Mouse (Mus musculus) G1E (cell line): ENCODE data around the gene Pgam1. TPM values are rescaled to one million over a fixed set of nuclear protein-coding genes. Genes with fewer than 3 reads are reported as not detected.

ENCODE experiments used
- ATAC-seq: 2 replicates; pipeline ENCODE4 v1.8.0; 2016; ENCODE audit warnings: mild to moderate bottlenecking; ENCODE audit not compliant: insufficient number of reproducible peaks, poor library complexity, low FRiP score, severe bottlenecking; ENCODE audit errors: extremely low read depth
- DNase-seq: peaks from one replicate; pipeline ENCODE4 v3.0.0; 2012; ENCODE audit warnings: low spot score
- H3K27me3 ChIP-seq: 2 replicates; pipeline ENCODE4 v1.6.1; 2012; ENCODE audit warnings: mild to moderate bottlenecking, low read length, inconsistent platforms; ENCODE audit not compliant: insufficient read depth
- H3K36me3 ChIP-seq: replicated peaks from 2 replicates; pipeline ENCODE3; 2012; ENCODE audit warnings: mild to moderate bottlenecking, inconsistent platforms
- H3K4me1 ChIP-seq: 2 replicates; pipeline ENCODE4 v1.6.1; 2012; ENCODE audit warnings: low read depth, low read length, inconsistent platforms, mixed read lengths; ENCODE audit not compliant: insufficient read depth
- H3K4me3 ChIP-seq: 2 replicates; pipeline ENCODE4 v1.5.1; 2012; ENCODE audit warnings: low read depth, mild to moderate bottlenecking, inconsistent platforms, low read length, moderate library complexity, mixed read lengths
- H3K9me3 ChIP-seq: replicated peaks from 2 replicates; pipeline ENCODE4 v1.6.1; 2012; ENCODE audit warnings: inconsistent platforms
- CTCF ChIP-seq: IDR thresholded peaks from 2 replicates; pipeline ENCODE4 v1.5.1; 2012; ENCODE audit warnings: low read depth, low read length, inconsistent platforms, mixed read lengths
- GATA1 ChIP-seq: IDR thresholded peaks from 2 replicates; pipeline ENCODE4 v1.6.1; 2012; ENCODE audit warnings: borderline replicate concordance, low read length, inconsistent platforms, mixed read lengths
- GATA2 ChIP-seq: IDR thresholded peaks from 2 replicates; pipeline ENCODE4 v1.6.1; 2012; ENCODE audit warnings: low read depth, low read length, inconsistent platforms, borderline replicate concordance
- POLR2AphosphoS5 ChIP-seq: IDR thresholded peaks from 2 replicates; pipeline ENCODE4 v1.6.1; 2012; ENCODE audit warnings: low read depth, low read length, inconsistent platforms; ENCODE audit not compliant: insufficient replicate concordance
- TAL1 ChIP-seq: conservative IDR thresholded peaks from 2 replicates; pipeline ENCODE4 v1.6.1; 2012; ENCODE audit warnings: low read depth, low read length, inconsistent platforms, mixed read lengths
- polyA plus RNA-seq: library from polyadenylated mRNA; stranded (reverse); fragments of >175 nt; gene quantifications from 2 replicates; pipeline ENCODE4 v1.2.3, GENCODE M21; 2012
- total RNA-seq, 2 experiments: library from RNA; stranded (forward) in 1 of 2; stranded (reverse) in 1 of 2; fragments of 200-1000 nt in 1 of 2; fragments of >200 nt in 1 of 2; fragmentation: Nextera tagmentation in 1 of 2; gene quantifications; 2 replicates each; pipeline ENCODE4 v1.2.3; 2014 to 2017

The Pgam1 gene
- total and polyA plus RNA-seq, 3 experiments = 501 to 922 (median 600) TPM

- Histone ChIP-seq H3K4me3 (no peak overlapping the region), H3K27me3 (no peaks in the 10 kb centered on the region; the same call in 1 of the 2 replicates), H3K4me1 (peaks cover 25% of the 10 kb centered on the region), H3K9me3 (no peaks in the 10 kb centered on the region), H3K36me3 (peaks cover 98% of the 10 kb centered on the region)
- DNase-seq = no peak
- ATAC-seq = no peak
- TF ChIP-seq GATA2 (no peak), GATA1 (no peak), POLR2AphosphoS5 (no peak), TAL1 (no peak), CTCF (no peak)
Observed at GRCm38 (mm10) chr19:41883882-41884281, 27.8 kb upstream of the Pgam1 start.

GRCm38 (mm10) chr19:41888191-41888590, 23.5 kb upstream of the Pgam1 start:
- Histone ChIP-seq H3K4me1 (peaks cover 38% of the 10 kb centered on the region), H3K9me3 (no peaks in the 10 kb centered on the region), H3K4me3 (no peak overlapping the region), H3K27me3 (no peaks in the 10 kb centered on the region; the same call in 1 of the 2 replicates), H3K36me3 (peaks cover 95% of the 10 kb centered on the region)
- DNase-seq (peak; percentile 26), ATAC-seq (peak; percentile 40)
- TF ChIP-seq TAL1 (peak; percentile 53), POLR2AphosphoS5 (no peak)

GRCm38 (mm10) chr19:41894959-41895358, 16.8 kb upstream of the Pgam1 start:
- DNase-seq = no peak
- H3K4me1 ChIP-seq = peaks cover 42% of the 10 kb centered on the region

GRCm38 (mm10) chr19:41895460-41896318, 16.0 kb upstream of the Pgam1 start, which contains the start of gene Rrp12:
Gene Rrp12 (minus strand): TSS chr19:41896173.
- Histone ChIP-seq H3K4me1 (peaks cover 45% of the 10 kb centered on the region), H3K9me3 (no peaks in the 10 kb centered on the region), H3K36me3 (peaks cover 35% of the 10 kb centered on the region), H3K4me3 (peak within 1 kb of the TSS; percentile 80), H3K27me3 (no peaks in the 10 kb centered on the region)
- ATAC-seq (peak; percentile 82), DNase-seq (peak; percentile 86)
- TF ChIP-seq GATA1 (no peak), POLR2AphosphoS5 (no peak)

More at GRCm38 (mm10) chr19:41894959-41895358, 16.8 kb upstream of the Pgam1 start:
- Histone ChIP-seq H3K9me3 (no peaks in the 10 kb centered on the region), H3K4me3 (peak overlapping the region; percentile 80), H3K27me3 (no peaks in the 10 kb centered on the region), H3K36me3 (peaks cover 42% of the 10 kb centered on the region)
- no peak for TF ChIP-seq GATA1
- TF ChIP-seq CTCF = no peak
- no peak for TF ChIP-seq GATA2
- TF ChIP-seq POLR2AphosphoS5 = no peak
- TF ChIP-seq TAL1 = no peak
- peak; percentile 32; the same call in 1 of the 2 replicates for ATAC-seq

GRCm38 (mm10) chr19:41896319-41896711, 15.4 kb upstream of the Pgam1 start:
- H3K4me1 ChIP-seq = peaks cover 50% of the 10 kb centered on the region
- peak overlapping the region; percentile 80 for H3K4me3 ChIP-seq
- no peak for ATAC-seq
- no peaks in the 10 kb centered on the region for H3K9me3 ChIP-seq
- H3K36me3 ChIP-seq = peaks cover 30% of the 10 kb centered on the region
- no peak for DNase-seq
- no peaks in the 10 kb centered on the region for H3K27me3 ChIP-seq
- TF ChIP-seq CTCF (no peak), GATA1 (no peak), TAL1 (no peak), POLR2AphosphoS5 (no peak), GATA2 (no peak)

- no peaks in the 10 kb centered on the region for H3K9me3 ChIP-seq
- ATAC-seq (no peak), DNase-seq (no peak)
- TF ChIP-seq CTCF (peak; percentile 54), POLR2AphosphoS5 (no peak)
- H3K27me3 ChIP-seq = no peaks in the 10 kb centered on the region
- H3K36me3 ChIP-seq = peaks cover 7% of the 10 kb centered on the region
- H3K4me1 ChIP-seq = peaks cover 45% of the 10 kb centered on the region
- no peak overlapping the region for H3K4me3 ChIP-seq
Observed at GRCm38 (mm10) chr19:41898860-41899259, 12.9 kb upstream of the Pgam1 start.
